22 mouse cellular contexts compared by ENCODE assay signal in genomic region chr16:94731027-94731426, GRCm38 (mm10).
DNase-seq lines count a peak whose midpoint lies in the region; ATAC-seq and TF ChIP-seq lines count a peak whose summit lies in the region.
"Had no signal": no experiment of that assay in that cellular context is flagged by ENCODE, and none has a peak within 500 bp of the region (broad histone marks: within the 10 kb centered on the region; RNA-seq: fewer than 3 reads in every experiment).

No protein-coding gene starts in this region.

- H3K27ac ChIP-seq in heart, embryonic 13.5 days (replicated peaks), result 0 out of 2 replicates have a peak overlapping the region, but pooled peaks have one; percentile 8
- H3K27ac ChIP-seq in heart, embryonic 12.5 days (ENCODE audit: poor library complexity, severe bottlenecking), result no peak overlapping the region
- H3K27ac ChIP-seq in hindbrain, postnatal 0 days, result no peak overlapping the region
- H3K27ac ChIP-seq: embryonic facial prominence, embryonic 10.5 days; embryonic facial prominence, embryonic 12.5 days; forebrain, embryonic 10.5 days; forebrain, embryonic 12.5 days had no signal

- DNase-seq in right cerebral cortex, adult 18-20 months, result peak; percentile 64
- no peak for DNase-seq in right cerebral cortex, postnatal 4 days
- peak; percentile 83 for DNase-seq in brain, adult 2 months (ENCODE audit: low read depth, low spot score)
- peak; percentile 23 for DNase-seq in fat pad, adult 2 months (ENCODE audit: extremely low read depth, low read depth, low spot score)
- DNase-seq in ovary, adult 18-20 months (ENCODE audit: low spot score), result no peak
- no peak for DNase-seq in hindbrain, postnatal 0 days (ENCODE audit: low spot score)
- DNase-seq: adrenal gland, adult 2 months; adrenal gland, postnatal 10 days; adrenal gland, postnatal 25 days; cerebellum, adult 11-12 months; cerebellum, adult 2 months; cerebellum, adult 9-10 months; cerebellum, postnatal 10 days; cerebellum, postnatal 25 days had no signal

- peaks cover 25% of the 10 kb centered on the region for H3K36me3 ChIP-seq in heart, embryonic 13.5 days
- H3K36me3 ChIP-seq in heart, embryonic 12.5 days, result peaks cover 24% of the 10 kb centered on the region
- H3K36me3 ChIP-seq in hindbrain, postnatal 0 days (ENCODE audit: insufficient read depth, low read length), result no peaks in the 10 kb centered on the region
- H3K36me3 ChIP-seq: embryonic facial prominence, embryonic 10.5 days; embryonic facial prominence, embryonic 12.5 days; forebrain, embryonic 10.5 days; forebrain, embryonic 12.5 days had no signal

- H3K9ac ChIP-seq in heart, embryonic 13.5 days, result peak overlapping the region; percentile 47; the same call in 1 of the 2 replicates
- no peak overlapping the region for H3K9ac ChIP-seq in heart, embryonic 12.5 days
- H3K9ac ChIP-seq in hindbrain, postnatal 0 days (replicated peaks; ENCODE audit: low read length), result no peak overlapping the region
- H3K9ac ChIP-seq: embryonic facial prominence, embryonic 12.5 days; forebrain, embryonic 12.5 days had no signal

- H3K4me2 ChIP-seq in heart, embryonic 13.5 days, result no peak overlapping the region
- H3K4me2 ChIP-seq in heart, embryonic 12.5 days, result no peak overlapping the region
- no peak overlapping the region for H3K4me2 ChIP-seq in hindbrain, postnatal 0 days (ENCODE audit: low read depth, low read length)
- H3K4me2 ChIP-seq: embryonic facial prominence, embryonic 12.5 days; forebrain, embryonic 12.5 days had no signal

- 59% methylated on average over 12 of the region's 12 CpGs for WGBS in heart, embryonic 13.5 days
- 77% methylated on average over 12 of the region's 12 CpGs for WGBS in heart, embryonic 12.5 days
- 67% methylated on average over 12 of the region's 12 CpGs for WGBS in hindbrain, postnatal 0 days

- ATAC-seq in heart, embryonic 13.5 days (ENCODE audit: extremely low read depth, insufficient number of reproducible peaks, low FRiP score, low TSS enrichment), result no peak
- no peak for ATAC-seq in heart, embryonic 12.5 days (ENCODE audit: insufficient number of reproducible peaks, low FRiP score)
- no peak for ATAC-seq in hindbrain, postnatal 0 days
- ATAC-seq: forebrain, embryonic 14.5 days; forebrain, embryonic 16.5 days had no signal

- peaks cover 17% of the 10 kb centered on the region for H3K4me1 ChIP-seq in heart, embryonic 13.5 days
- peaks cover 11% of the 10 kb centered on the region for H3K4me1 ChIP-seq in heart, embryonic 12.5 days (replicated peaks)
- no peaks in the 10 kb centered on the region for H3K4me1 ChIP-seq in hindbrain, postnatal 0 days (ENCODE audit: insufficient read depth, low read length)

- H3K4me3 ChIP-seq in heart, embryonic 13.5 days, result no peak overlapping the region
- no peak overlapping the region for H3K4me3 ChIP-seq in heart, embryonic 12.5 days
- no peak overlapping the region for H3K4me3 ChIP-seq in hindbrain, postnatal 0 days (ENCODE audit: low read length)
- H3K4me3 ChIP-seq: embryonic facial prominence, embryonic 10.5 days; embryonic facial prominence, embryonic 12.5 days; forebrain, embryonic 10.5 days; forebrain, embryonic 12.5 days had no signal

- TF ChIP-seq CTCF in hindbrain, postnatal 0 days (IDR thresholded peaks at IDR 0.05; ENCODE audit: low read depth), result no peak

- H3K27me3 ChIP-seq in heart, embryonic 13.5 days (replicated peaks), result no peaks in the 10 kb centered on the region
- no peaks in the 10 kb centered on the region for H3K27me3 ChIP-seq in heart, embryonic 12.5 days (replicated peaks)
- H3K27me3 ChIP-seq in hindbrain, postnatal 0 days (ENCODE audit: insufficient read depth, low read length), result no peaks in the 10 kb centered on the region
- H3K27me3 ChIP-seq: embryonic facial prominence, embryonic 12.5 days; forebrain, embryonic 12.5 days had no signal

- peaks cover 6% of the 10 kb centered on the region; the same call in 1 of the 2 replicates for H3K9me3 ChIP-seq in heart, embryonic 13.5 days
- peaks cover 12% of the 10 kb centered on the region; the same call in 1 of the 2 replicates for H3K9me3 ChIP-seq in heart, embryonic 12.5 days (replicated peaks)
- H3K9me3 ChIP-seq in hindbrain, postnatal 0 days (ENCODE audit: low read length), result no peaks in the 10 kb centered on the region
- H3K9me3 ChIP-seq: embryonic facial prominence, embryonic 10.5 days; embryonic facial prominence, embryonic 12.5 days had no signal

Comparison
In these comparisons a context has a peak if more than half of its experiments do, and no peak if none do; other contexts are left out.
1. DNase-seq: peak in right cerebral cortex, adult 18-20 months (single experiment), brain, adult 2 months (single experiment) and fat pad, adult 2 months (single experiment); none in right cerebral cortex, postnatal 4 days (single experiment), ovary, adult 18-20 months (single experiment) and hindbrain, postnatal 0 days (single experiment).